Mouse (Mus musculus): ENCODE data around the gene Snx20.
A peak's percentile ranks its signal among the peaks of the same experiment; 100 is the strongest.
"Not testable (repeated sequence)": the region's sequence is repeated elsewhere in the genome, so short reads cannot be mapped to it uniquely, and the experiment has no call there.

The Snx20 gene

DNA sequence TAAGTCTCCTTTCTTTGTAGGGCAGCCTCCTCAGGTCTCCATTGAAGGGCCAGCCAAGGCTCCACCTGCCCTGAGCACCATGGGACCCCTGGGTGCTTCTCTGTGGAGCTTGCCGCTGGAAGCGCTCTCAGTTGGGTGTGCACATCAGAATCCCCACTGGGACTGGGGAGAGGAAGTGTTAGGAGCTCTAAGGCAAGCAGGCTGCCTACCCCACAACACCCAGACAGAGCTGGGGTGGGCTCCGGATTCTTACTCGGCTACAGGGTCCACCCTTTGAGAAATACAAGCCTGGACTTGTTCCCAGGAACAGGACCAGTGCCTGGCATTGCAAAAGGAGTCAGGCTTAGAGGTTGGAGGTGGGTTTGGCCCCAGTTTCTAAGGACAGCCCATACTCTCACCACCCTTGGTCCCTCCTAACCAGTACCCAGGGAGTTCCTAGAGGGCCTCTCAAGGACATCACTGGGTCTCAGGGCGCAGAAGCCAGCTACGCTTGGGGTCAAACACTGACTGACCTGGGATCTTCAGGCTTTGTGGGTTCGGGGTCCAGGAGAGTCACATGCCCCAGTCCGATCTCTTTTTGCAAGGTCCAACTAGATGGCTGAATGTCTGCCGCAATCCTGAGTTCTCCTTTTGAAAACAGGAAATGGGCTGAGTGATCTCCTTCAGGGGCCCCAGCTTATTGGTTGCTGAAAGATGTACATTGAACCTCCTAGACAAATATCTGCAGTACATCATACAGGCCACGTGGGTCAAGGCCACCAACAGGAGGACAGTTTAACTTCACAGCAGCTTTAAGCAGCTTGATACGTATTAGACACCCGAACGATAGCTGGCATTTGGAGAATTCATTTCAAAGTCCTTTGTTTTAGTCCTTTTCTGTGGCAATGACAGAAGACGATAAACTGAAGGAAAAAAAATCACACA is at the start of gene Snx20:
TSS of gene Snx20 (minus strand) at position 655 of the 924 bp plus-strand sequence.
- ATAC-seq (ENCODE audit: insufficient number of reproducible peaks, low FRiP score, low TSS enrichment) = no peak

DNA sequence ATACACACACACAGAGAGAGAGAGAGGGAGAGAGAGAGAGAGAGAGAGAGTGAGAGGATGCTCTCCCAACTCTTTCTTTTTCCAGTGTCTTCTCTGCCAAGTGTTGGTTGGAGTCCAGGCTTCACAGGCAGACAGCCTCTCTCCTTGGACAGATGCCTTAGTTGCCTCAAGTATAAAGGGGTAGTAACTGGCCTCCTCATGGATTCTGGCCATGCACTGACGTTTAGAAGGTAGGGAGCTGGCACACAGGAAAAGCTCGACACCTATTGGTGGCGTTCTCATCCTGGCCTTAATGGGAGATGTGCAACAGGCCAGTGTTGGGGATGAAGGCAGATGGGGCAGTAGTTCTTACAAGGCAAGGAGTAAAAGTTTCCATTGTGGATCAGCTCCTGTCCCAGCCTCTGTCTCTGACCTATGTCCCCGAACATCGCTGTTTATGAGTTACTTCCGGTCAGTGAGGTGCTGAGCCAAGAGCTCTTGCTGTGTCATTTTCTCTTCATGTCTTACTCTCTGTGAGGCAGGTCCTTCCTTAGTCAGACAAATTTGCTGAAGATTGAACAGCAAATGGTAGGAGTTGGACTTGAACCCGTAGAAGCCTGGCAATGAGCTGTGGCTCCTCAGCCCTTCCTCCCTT is 47.8 kb upstream of the Snx20 start:
- no peak for ATAC-seq (ENCODE audit: insufficient number of reproducible peaks, low FRiP score, low TSS enrichment)

GRCm38 (mm10) chr8:88681046-88681445 is 45.1 kb upstream of the Snx20 start:
- 0 out of 2 replicates have a peak, but pooled peaks have one; percentile 21 for ATAC-seq (ENCODE audit: insufficient number of reproducible peaks, low FRiP score, low TSS enrichment)

DNA sequence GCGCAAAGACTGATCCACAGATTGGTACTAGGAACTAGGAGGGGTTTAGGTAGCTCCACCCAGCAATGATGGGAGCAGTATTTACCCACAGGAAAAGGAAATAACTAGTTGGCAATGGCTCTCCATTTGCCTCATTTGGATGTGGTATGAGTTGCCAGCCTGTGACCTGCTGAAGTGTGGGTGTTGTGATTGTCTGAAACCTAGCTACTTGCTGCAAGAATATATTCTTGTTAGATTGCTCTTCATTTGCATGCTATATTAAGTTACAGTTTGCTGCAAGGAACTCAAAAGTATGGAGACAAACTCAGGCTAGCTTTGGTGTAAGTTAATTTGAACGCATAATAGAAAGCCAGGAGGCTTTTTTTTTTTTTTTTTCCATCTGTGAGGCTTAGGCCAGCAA is 44.6 kb upstream of the Snx20 start:
- ATAC-seq (ENCODE audit: insufficient number of reproducible peaks, low FRiP score, low TSS enrichment) = no peak

DNA sequence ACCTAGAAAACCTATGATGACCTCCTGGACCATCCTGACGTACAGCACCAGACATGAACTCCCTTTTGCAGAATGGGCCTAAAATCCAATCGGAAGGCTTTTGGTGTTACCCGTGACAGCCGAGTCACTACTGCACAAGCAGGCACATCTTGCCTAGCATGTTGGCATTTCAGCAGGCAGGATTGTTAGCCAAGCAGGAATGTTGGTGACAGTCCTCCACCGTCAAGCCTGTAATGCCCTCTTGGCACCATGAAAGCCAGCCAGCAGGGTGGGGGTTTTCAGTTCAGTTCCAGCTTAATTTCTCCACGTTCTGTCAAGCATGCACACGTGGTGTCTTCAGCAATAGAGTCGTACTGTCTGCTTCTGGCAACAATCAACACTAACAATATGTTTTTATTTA is 41.1 kb upstream of the Snx20 start:
- no peak for ATAC-seq (ENCODE audit: insufficient number of reproducible peaks, low FRiP score, low TSS enrichment)

- ATAC-seq (ENCODE audit: insufficient number of reproducible peaks, low FRiP score, low TSS enrichment) = no peak
These were observed 39.6 kb upstream of the Snx20 start for GRCm38 (mm10) chr8:88675372-88676165.

GRCm38 (mm10) chr8:88673859-88674258 is 37.9 kb upstream of the Snx20 start:
- no peak for ATAC-seq (ENCODE audit: insufficient number of reproducible peaks, low FRiP score, low TSS enrichment)

DNA sequence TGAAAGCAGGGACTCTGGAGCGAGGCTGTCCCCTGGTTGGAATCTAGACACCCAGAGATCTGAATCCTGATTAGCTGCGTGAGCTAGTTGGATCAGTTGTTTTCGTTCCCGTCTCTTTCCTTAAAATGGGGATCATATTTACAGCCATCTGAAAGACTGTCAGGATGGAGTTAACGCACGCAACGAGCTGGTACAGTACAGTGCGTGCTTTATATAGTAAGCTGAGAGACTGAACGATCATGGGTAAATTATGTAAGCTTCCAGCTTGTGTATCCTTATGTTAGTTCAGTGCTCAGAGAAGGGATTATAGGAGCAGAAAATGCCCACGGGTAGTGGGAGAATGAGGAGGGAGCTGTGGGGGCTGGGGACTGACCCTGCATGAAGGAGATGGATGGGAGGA is 35.6 kb upstream of the Snx20 start:
- no peak for ATAC-seq (ENCODE audit: insufficient number of reproducible peaks, low FRiP score, low TSS enrichment)

DNA sequence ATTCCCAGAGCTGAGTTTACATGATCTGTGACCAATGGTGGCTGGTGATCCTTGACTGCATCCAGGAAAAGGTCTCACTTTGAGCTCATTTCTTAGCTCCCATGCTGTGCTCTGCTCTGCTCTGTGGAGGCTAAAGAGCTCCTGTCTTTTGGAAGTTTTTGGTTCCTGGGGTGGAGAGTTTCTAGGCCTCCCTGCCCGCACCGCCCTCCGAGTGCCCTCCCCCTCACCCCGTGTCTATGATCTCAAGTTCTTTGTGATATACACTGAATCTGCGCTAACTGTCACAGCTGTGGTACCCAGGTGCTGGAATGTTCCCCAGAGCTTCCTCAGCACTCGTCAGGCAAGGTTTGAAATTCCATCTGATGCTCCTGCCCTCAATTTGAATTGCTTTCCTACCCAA is 34.9 kb upstream of the Snx20 start:
- no peak for ATAC-seq (ENCODE audit: insufficient number of reproducible peaks, low FRiP score, low TSS enrichment)

DNA sequence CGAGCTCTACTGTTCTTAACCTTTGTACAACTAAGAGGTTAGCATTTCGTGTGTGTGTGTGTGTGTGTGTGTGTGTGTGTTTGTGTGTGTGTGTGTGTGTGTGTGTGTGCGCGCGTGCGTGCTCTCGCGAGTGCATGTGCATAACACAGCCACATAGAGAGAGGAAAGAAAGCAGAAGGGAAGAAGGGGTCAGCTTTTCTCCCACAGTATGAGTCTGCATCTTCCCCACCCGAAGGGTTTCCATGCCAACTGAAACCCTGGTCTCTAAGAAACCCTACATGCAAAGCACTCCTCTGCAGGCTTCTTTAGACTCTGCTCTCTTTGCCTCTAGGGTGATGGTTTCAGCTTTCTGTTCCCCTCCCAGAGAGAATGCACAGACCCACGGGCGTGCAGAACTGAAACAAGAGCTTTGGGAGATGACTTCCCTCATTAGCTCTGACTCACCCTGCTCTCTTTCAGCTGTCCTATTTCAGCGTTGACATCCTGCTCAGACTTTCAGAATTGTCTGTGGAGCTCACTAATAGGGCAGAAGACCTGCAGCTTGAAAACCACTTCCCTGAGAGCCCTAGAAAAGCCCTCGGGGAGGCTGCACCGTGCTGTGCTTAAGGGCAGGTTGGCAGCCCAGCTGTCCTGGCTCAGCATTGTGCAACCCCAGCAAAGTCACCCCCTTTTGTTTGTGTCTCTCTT is 32.6 kb upstream of the Snx20 start:
- ATAC-seq (ENCODE audit: insufficient number of reproducible peaks, low FRiP score, low TSS enrichment) = no peak

DNA sequence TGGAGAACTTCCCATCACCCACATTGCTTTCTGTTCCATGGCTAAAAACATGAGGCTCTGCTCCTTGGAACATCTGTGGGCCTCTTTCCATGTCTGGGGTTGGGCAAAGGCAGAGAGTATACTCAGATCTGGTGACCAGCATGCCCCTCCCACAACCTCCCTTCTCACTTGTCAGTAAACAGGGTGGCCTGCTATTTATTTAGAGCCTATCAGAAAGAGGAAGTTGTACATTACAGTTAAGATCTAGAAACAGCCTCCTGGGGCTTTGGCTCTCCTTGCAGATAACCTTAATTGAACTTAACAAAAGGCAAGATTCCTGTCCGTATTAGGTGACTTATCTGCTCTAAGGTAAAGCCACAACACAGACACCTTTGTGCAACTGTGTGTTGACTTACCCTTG is 30.5 kb upstream of the Snx20 start:
- no peak for ATAC-seq (ENCODE audit: insufficient number of reproducible peaks, low FRiP score, low TSS enrichment)

- ATAC-seq (ENCODE audit: insufficient number of reproducible peaks, low FRiP score, low TSS enrichment) = peak; percentile 54
These were observed 29.0 kb upstream of the Snx20 start for GRCm38 (mm10) chr8:88664947-88665346.

GRCm38 (mm10) chr8:88664121-88664520 is 28.2 kb upstream of the Snx20 start:
- ATAC-seq (ENCODE audit: insufficient number of reproducible peaks, low FRiP score, low TSS enrichment) = no peak

DNA sequence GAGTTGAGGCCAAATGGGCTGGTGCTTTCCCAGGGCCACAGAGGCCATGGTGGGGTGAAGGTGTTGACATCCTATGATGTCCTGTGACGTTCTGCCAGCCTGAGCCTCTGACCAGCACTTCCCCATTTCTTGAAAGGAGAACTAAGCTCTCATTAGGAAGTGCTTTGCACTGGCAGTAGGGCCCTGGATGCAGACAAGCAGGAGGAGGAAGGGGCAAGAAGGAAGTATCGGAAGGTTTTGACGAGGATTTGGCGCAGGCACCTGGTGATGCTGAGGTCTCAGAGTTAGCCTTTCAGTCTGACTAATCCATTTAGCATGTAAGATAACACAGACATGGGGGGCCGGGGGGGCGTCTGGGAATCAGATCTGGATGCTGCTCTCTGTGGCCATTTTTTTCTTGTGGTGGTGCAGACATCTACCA is 26.5 kb upstream of the Snx20 start:
- ATAC-seq (ENCODE audit: insufficient number of reproducible peaks, low FRiP score, low TSS enrichment) = no peak

DNA sequence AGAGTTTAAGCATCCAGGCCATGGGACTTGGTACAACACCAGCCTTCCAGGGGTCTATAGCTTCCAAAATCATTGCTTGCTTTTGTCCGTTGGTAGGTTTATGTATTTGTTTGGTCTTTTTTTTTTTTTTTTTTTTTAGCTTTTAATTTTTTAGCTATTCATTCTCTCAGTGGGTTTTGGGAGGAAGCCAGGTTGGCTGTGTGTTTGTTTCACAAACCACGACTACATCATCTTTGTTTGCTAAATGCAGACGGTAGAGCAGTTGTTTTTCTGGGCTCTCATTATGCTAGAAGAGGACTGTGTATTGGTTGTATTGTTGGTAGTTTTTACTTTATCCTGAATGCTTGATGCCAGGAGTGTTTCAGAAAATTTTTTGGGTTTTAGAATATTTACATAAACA is 23.9 kb upstream of the Snx20 start:
- ATAC-seq (ENCODE audit: insufficient number of reproducible peaks, low FRiP score, low TSS enrichment) = no peak

GRCm38 (mm10) chr8:88655334-88655733 is 19.4 kb upstream of the Snx20 start:
- ATAC-seq (ENCODE audit: insufficient number of reproducible peaks, low FRiP score, low TSS enrichment) = no peak

GRCm38 (mm10) chr8:88651122-88651521 is 15.2 kb upstream of the Snx20 start:
- not testable (repeated sequence) for ATAC-seq (ENCODE audit: insufficient number of reproducible peaks, low FRiP score, low TSS enrichment)

- no peak for ATAC-seq (ENCODE audit: insufficient number of reproducible peaks, low FRiP score, low TSS enrichment)
These were observed 14.2 kb upstream of the Snx20 start for GRCm38 (mm10) chr8:88650016-88650708.

- ATAC-seq (ENCODE audit: insufficient number of reproducible peaks, low FRiP score, low TSS enrichment) = no peak
These were observed 12.4 kb upstream of the Snx20 start for GRCm38 (mm10) chr8:88648322-88648721.

Measured in cerebellum, adult (tissue).